Mouse (Mus musculus): ENCODE measurements around the gene Cxcr2. TPM values are rescaled to one million over a fixed set of nuclear protein-coding genes. Genes with fewer than 3 reads are reported as not detected.

Cxcr2 gene
- polyA plus RNA-seq, 1 experiment from 2014 or later, result 2.7 TPM

DNA sequence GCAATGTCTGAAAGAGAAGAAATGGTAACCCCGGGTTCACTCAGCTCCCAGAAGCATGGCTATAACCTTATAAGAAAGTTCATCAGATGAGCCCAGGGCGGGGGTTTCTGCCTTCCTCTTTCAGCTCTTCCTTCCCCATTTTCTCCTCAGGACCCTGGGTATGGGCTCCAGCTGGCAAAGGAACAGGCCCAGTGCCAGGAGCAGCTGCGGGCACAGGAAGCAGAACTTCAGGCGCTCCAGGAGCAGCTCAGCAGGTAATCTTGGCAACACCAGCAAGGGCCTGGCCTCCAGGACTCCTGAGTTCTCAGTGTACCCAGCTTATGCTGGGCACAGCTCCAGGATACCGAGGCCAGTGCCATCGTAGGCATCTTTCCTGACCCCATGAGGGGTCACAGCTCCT is 19.8 kb upstream of the Cxcr2 start:
- H3K4me2 ChIP-seq (ENCODE audit: low read depth, low read length), result no peak overlapping the region
- H3K27ac ChIP-seq (ENCODE audit: low read length), result no peak overlapping the region
- no peak overlapping the region for H3K9ac ChIP-seq (ENCODE audit: low read depth, low read length)
- no peaks in the 10 kb centered on the region for H3K9me3 ChIP-seq (replicated peaks; ENCODE audit: control insufficient read depth, low read length)
- peaks cover 8% of the 10 kb centered on the region; the same call in 1 of the 2 replicates for H3K4me1 ChIP-seq (ENCODE audit: control insufficient read depth, low read depth, low read length)
- 35% methylated on average over 6 of the region's 6 CpGs for WGBS (ENCODE audit: insufficient replicate concordance)
- H3K27me3 ChIP-seq (ENCODE audit: control insufficient read depth, insufficient read depth, low read depth, low read length), result no peaks in the 10 kb centered on the region
- ATAC-seq (ENCODE audit: low read depth), result no peak
- H3K4me3 ChIP-seq (ENCODE audit: low read depth, low read length), result no peak overlapping the region
- no peaks in the 10 kb centered on the region for H3K36me3 ChIP-seq (ENCODE audit: control insufficient read depth, insufficient read depth)

- Histone ChIP-seq H3K27me3 (ENCODE audit: control insufficient read depth, insufficient read depth, low read depth, low read length) (no peaks in the 10 kb centered on the region), H3K27ac (ENCODE audit: low read length) (no peak overlapping the region), H3K36me3 (ENCODE audit: control insufficient read depth, insufficient read depth) (no peaks in the 10 kb centered on the region), H3K9me3 (replicated peaks; ENCODE audit: control insufficient read depth, low read length) (no peaks in the 10 kb centered on the region), H3K4me2 (ENCODE audit: low read depth, low read length) (no peak overlapping the region), H3K4me1 (ENCODE audit: control insufficient read depth, low read depth, low read length) (peaks cover 8% of the 10 kb centered on the region; the same call in 1 of the 2 replicates), H3K9ac (ENCODE audit: low read depth, low read length) (no peak overlapping the region), H3K4me3 (ENCODE audit: low read depth, low read length) (no peak overlapping the region)
- ATAC-seq (ENCODE audit: low read depth), result peak; percentile 37; the same call in 1 of the 2 replicates
- WGBS (ENCODE audit: insufficient replicate concordance), result 29% methylated on average over 6 of the region's 6 CpGs
Observed at GRCm38 (mm10) chr1:74135326-74135950, 18.4 kb upstream of the Cxcr2 start.

GRCm38 (mm10) chr1:74139415-74139814 is 14.4 kb upstream of the Cxcr2 start:
- no peaks in the 10 kb centered on the region for H3K27me3 ChIP-seq (ENCODE audit: control insufficient read depth, insufficient read depth, low read depth, low read length)
- H3K9ac ChIP-seq (ENCODE audit: low read depth, low read length), result no peak overlapping the region
- WGBS (ENCODE audit: insufficient replicate concordance), result 38% methylated on average over 3 of the region's 3 CpGs
- H3K36me3 ChIP-seq (ENCODE audit: control insufficient read depth, insufficient read depth), result no peaks in the 10 kb centered on the region
- H3K4me1 ChIP-seq (ENCODE audit: control insufficient read depth, low read depth, low read length), result peaks cover 8% of the 10 kb centered on the region; the same call in 1 of the 2 replicates
- H3K4me3 ChIP-seq (ENCODE audit: low read depth, low read length), result no peak overlapping the region
- H3K27ac ChIP-seq (ENCODE audit: low read length), result no peak overlapping the region
- ATAC-seq (ENCODE audit: low read depth), result no peak
- no peaks in the 10 kb centered on the region for H3K9me3 ChIP-seq (replicated peaks; ENCODE audit: control insufficient read depth, low read length)
- no peak overlapping the region for H3K4me2 ChIP-seq (ENCODE audit: low read depth, low read length)

DNA sequence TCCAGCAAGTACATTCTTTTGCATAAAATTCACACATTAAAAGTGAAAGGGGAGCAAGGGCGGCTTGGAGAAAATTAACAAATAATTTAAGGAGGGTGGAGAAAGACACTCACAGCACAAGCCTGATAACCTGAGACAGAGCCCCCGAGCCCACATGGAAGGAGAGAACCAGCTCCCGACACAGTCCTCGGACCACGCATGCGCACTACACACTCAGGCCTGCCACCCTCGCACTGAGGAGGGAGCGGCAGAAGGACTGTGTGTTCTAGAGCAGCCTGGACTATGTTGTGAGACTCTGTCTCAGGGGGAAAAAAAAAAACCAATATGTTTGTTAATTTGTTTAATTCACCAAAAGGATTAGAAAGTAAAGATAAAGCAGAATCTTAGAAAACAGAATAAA is 12.0 kb upstream of the Cxcr2 start:
- H3K4me2 ChIP-seq (ENCODE audit: low read depth, low read length), result no peak overlapping the region
- WGBS (ENCODE audit: insufficient replicate concordance), result 76% methylated on average over 8 of the region's 8 CpGs
- H3K27me3 ChIP-seq (ENCODE audit: control insufficient read depth, insufficient read depth, low read depth, low read length), result no peaks in the 10 kb centered on the region
- H3K4me3 ChIP-seq (ENCODE audit: low read depth, low read length), result no peak overlapping the region
- ATAC-seq (ENCODE audit: low read depth), result no peak
- no peaks in the 10 kb centered on the region for H3K36me3 ChIP-seq (ENCODE audit: control insufficient read depth, insufficient read depth)
- H3K9me3 ChIP-seq (replicated peaks; ENCODE audit: control insufficient read depth, low read length), result no peaks in the 10 kb centered on the region
- no peak overlapping the region for H3K27ac ChIP-seq (ENCODE audit: low read length)
- H3K9ac ChIP-seq (ENCODE audit: low read depth, low read length), result no peak overlapping the region
- no peaks in the 10 kb centered on the region for H3K4me1 ChIP-seq (ENCODE audit: control insufficient read depth, low read depth, low read length)

DNA sequence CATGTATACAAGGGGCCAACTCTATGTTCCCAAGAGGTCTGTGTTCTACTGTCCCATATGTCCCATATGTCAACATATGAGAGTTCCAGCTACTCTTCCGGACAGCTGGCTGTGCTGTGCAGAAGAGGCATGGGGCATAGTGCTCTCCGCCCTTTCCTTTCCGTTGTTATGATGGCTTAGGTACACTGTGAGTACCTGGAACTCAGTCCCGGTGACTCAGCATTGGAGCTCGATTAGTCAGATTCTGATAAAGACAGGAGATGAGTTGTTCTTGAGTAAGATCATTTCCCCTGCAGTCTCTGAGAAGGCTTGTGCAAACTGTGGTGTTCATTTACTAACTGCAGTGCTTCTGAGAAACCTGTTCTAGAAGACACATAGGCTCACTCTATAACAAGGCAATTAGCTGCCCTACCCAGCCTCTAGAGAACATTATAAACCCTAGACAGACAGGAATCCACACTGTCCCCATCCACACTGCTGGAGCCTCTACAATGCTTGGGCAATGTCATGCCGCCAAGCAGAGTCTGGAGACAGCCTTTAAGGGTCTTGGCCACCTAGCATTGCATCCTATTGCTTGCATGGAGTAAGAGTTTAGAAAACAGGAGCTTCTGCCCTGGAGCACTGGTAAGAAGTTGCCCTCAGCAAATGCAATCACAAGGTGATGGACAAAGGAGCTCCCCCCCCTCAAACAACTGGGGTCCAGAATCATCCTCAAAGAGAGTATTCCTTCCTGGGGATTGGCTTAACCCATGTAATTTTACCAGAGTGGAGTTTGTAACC is 4.5 kb upstream of the Cxcr2 start:
- Histone ChIP-seq H3K36me3 (ENCODE audit: control insufficient read depth, insufficient read depth) (no peaks in the 10 kb centered on the region), H3K9ac (ENCODE audit: low read depth, low read length) (no peak overlapping the region), H3K27ac (ENCODE audit: low read length) (peak overlapping the region; percentile 29; the same call in 1 of the 2 replicates), H3K27me3 (ENCODE audit: control insufficient read depth, insufficient read depth, low read depth, low read length) (no peaks in the 10 kb centered on the region), H3K4me1 (ENCODE audit: control insufficient read depth, low read depth, low read length) (peaks cover 6% of the 10 kb centered on the region; the same call in 1 of the 2 replicates), H3K4me3 (ENCODE audit: low read depth, low read length) (no peak overlapping the region), H3K4me2 (ENCODE audit: low read depth, low read length) (no peak overlapping the region), H3K9me3 (replicated peaks; ENCODE audit: control insufficient read depth, low read length) (no peaks in the 10 kb centered on the region)
- WGBS (ENCODE audit: insufficient replicate concordance), result 34% methylated on average over 6 of the region's 6 CpGs
- ATAC-seq (ENCODE audit: low read depth), result no peak

DNA sequence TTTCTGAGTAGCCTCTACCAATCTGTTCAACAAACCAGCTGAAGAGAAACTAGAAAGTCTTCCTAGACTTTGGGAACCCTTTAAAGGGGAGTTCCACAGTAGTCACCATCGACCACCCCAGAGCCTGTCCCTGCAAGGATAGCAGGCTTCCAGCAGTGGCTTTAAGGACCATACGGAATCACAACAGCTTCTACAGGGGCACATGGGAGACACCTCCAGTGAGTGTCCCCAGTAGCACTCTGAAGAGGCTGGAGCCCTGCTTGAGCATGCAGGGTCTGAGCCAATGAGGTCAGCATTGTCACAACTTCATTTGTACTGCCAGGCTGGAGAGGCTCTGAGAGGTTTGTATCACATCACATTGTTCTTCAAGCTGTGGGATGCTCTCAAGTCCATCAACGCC is 3.7 kb upstream of the Cxcr2 start:
- H3K4me1 ChIP-seq (ENCODE audit: control insufficient read depth, low read depth, low read length), result peaks cover 6% of the 10 kb centered on the region; the same call in 1 of the 2 replicates
- H3K4me2 ChIP-seq (ENCODE audit: low read depth, low read length), result no peak overlapping the region
- ATAC-seq (ENCODE audit: low read depth), result no peak
- H3K4me3 ChIP-seq (ENCODE audit: low read depth, low read length), result no peak overlapping the region
- no peaks in the 10 kb centered on the region for H3K36me3 ChIP-seq (ENCODE audit: control insufficient read depth, insufficient read depth)
- H3K9me3 ChIP-seq (replicated peaks; ENCODE audit: control insufficient read depth, low read length), result no peaks in the 10 kb centered on the region
- H3K27me3 ChIP-seq (ENCODE audit: control insufficient read depth, insufficient read depth, low read depth, low read length), result no peaks in the 10 kb centered on the region
- no peak overlapping the region for H3K9ac ChIP-seq (ENCODE audit: low read depth, low read length)
- WGBS (ENCODE audit: insufficient replicate concordance), result 58% methylated on average over 3 of the region's 3 CpGs
- no peak overlapping the region for H3K27ac ChIP-seq (ENCODE audit: low read length)

- H3K27me3 ChIP-seq (ENCODE audit: control insufficient read depth, insufficient read depth, low read depth, low read length), result no peaks in the 10 kb centered on the region
- peaks cover 6% of the 10 kb centered on the region; the same call in 1 of the 2 replicates for H3K4me1 ChIP-seq (ENCODE audit: control insufficient read depth, low read depth, low read length)
- H3K4me2 ChIP-seq (ENCODE audit: low read depth, low read length), result no peak overlapping the region
Observed at GRCm38 (mm10) chr1:74151091-74151490, 2.7 kb upstream of the Cxcr2 start.

GRCm38 (mm10) chr1:74155435-74156012 is 1.7 kb downstream of the Cxcr2 start:
- 33% methylated on average over 6 of the region's 6 CpGs for WGBS (ENCODE audit: insufficient replicate concordance)
- Histone ChIP-seq H3K27ac (ENCODE audit: low read length) (no peak overlapping the region), H3K27me3 (ENCODE audit: control insufficient read depth, insufficient read depth, low read depth, low read length) (no peaks in the 10 kb centered on the region), H3K36me3 (ENCODE audit: control insufficient read depth, insufficient read depth) (no peaks in the 10 kb centered on the region), H3K4me1 (ENCODE audit: control insufficient read depth, low read depth, low read length) (peaks cover 3% of the 10 kb centered on the region; the same call in 1 of the 2 replicates), H3K4me2 (ENCODE audit: low read depth, low read length) (no peak overlapping the region), H3K9ac (ENCODE audit: low read depth, low read length) (no peak overlapping the region), H3K9me3 (replicated peaks; ENCODE audit: control insufficient read depth, low read length) (no peaks in the 10 kb centered on the region), H3K4me3 (ENCODE audit: low read depth, low read length) (peak overlapping the region; percentile 25)
- no peak for ATAC-seq (ENCODE audit: low read depth)

More at GRCm38 (mm10) chr1:74151091-74151490, 2.7 kb upstream of the Cxcr2 start:
- H3K4me3 ChIP-seq (ENCODE audit: low read depth, low read length), result no peak overlapping the region
- H3K36me3 ChIP-seq (ENCODE audit: control insufficient read depth, insufficient read depth), result no peaks in the 10 kb centered on the region
- WGBS (ENCODE audit: insufficient replicate concordance), result 12% methylated on average over 3 of the region's 3 CpGs
- no peaks in the 10 kb centered on the region for H3K9me3 ChIP-seq (replicated peaks; ENCODE audit: control insufficient read depth, low read length)
- no peak; the same call in 1 of the 2 replicates for ATAC-seq (ENCODE audit: low read depth)
- H3K9ac ChIP-seq (ENCODE audit: low read depth, low read length), result no peak overlapping the region
- H3K27ac ChIP-seq (ENCODE audit: low read length), result no peak overlapping the region
